Mouse (Mus musculus): ENCODE measurements around the gene Zfp445. TPM values are rescaled to one million over a fixed set of nuclear protein-coding genes. Genes with fewer than 3 reads are reported as not detected.
"Not testable (repeated sequence)": the region's sequence is repeated elsewhere in the genome, so short reads cannot be mapped to it uniquely, and the experiment has no call there.

Zfp445 gene
- total and polyA plus RNA-seq, 2 experiments from 2014 or later, result 69.4 to 155 TPM

DNA sequence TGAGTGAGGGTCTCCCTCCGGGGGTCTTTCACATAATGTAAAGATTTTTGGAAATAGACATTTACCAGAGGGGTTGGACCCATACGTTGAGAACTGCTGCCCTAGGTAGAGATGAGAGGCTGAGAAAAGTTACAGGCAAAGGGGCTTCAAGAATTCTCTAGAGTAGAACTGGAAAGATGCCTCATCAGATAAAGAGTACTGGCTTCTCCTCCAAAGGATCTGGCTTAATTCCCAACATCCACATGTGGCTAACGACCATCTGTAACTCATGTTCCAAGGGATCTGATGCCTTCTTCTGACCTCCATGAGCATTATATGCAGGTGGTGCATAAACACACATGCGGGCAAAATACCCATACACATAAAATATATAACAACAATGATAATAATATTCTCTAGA is 10.2 kb downstream of the Zfp445 start:
- Histone ChIP-seq H3K36me3 (ENCODE audit: insufficient read depth) (peaks cover 86% of the 10 kb centered on the region), H3K4me2 (ENCODE audit: low read depth) (no peak overlapping the region), H3K9ac (no peak overlapping the region), H3K9me3 (ENCODE audit: low read length) (no peaks in the 10 kb centered on the region), H3K27me3 (ENCODE audit: insufficient read depth, low read length) (no peaks in the 10 kb centered on the region), H3K4me1 (ENCODE audit: insufficient read depth) (no peaks in the 10 kb centered on the region), H3K27ac (ENCODE audit: low read depth, low read length) (no peak overlapping the region), H3K4me3 (ENCODE audit: low read depth, low read length) (no peak overlapping the region)
- 95% methylated on average over 4 of the region's 4 CpGs for WGBS
- no peak for ATAC-seq
- DNase-seq, result no peak
- no peak for TF ChIP-seq CTCF (IDR thresholded peaks at IDR 0.05; ENCODE audit: low read depth)

DNA sequence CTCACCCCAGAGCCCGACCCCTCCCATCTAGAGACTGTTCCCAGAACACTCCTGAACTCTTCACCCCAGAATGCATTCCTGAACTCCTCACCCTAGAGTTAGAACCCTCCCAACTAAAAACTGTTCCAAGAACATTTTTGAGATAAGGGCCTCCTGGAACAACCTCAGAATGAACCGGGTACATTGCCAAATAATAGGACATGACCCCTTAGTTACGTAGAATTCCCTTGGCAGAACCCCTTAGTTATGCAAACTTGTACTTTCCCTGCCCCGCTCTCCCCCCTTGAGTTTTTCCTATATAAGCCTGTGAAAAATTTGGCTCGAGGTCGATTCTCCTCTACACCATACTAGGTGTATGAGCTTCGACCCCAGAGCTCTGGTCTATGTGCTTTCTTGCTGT is 10.7 kb downstream of the Zfp445 start:
- not testable (repeated sequence) for H3K9me3 ChIP-seq (ENCODE audit: low read length); H3K4me3 ChIP-seq (ENCODE audit: low read depth, low read length); H3K27ac ChIP-seq (ENCODE audit: low read depth, low read length); H3K4me1 ChIP-seq (ENCODE audit: insufficient read depth); ATAC-seq; DNase-seq; H3K27me3 ChIP-seq (ENCODE audit: insufficient read depth, low read length); H3K4me2 ChIP-seq (ENCODE audit: low read depth); H3K9ac ChIP-seq
- peaks cover 86% of the 10 kb centered on the region for H3K36me3 ChIP-seq (ENCODE audit: insufficient read depth)
- WGBS, result 93% methylated on average over 2 of the region's 7 CpGs

DNA sequence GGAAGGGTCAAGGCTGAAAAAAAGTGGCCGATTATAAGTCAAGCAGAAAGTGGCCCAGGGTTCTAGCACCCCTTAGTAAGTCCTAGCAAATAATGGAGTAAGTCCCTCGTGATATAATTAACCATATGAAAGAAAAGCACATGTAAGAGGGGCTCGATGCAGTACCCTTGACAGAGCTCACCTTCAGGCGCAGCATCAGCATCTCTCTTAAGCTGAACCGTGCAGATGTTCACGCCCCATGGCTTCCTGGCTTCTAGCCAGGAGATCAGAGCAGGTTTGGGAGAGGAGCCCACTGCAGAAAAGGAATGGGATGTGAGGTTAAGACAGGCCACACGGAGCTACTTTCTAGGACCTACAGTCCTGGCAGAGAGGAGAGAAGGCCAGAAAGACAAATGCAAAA is 11.3 kb downstream of the Zfp445 start:
- Histone ChIP-seq H3K9me3 (ENCODE audit: low read length) (no peaks in the 10 kb centered on the region), H3K9ac (no peak overlapping the region), H3K4me1 (ENCODE audit: insufficient read depth) (no peaks in the 10 kb centered on the region), H3K4me2 (ENCODE audit: low read depth) (no peak overlapping the region), H3K4me3 (ENCODE audit: low read depth, low read length) (no peak overlapping the region), H3K27me3 (ENCODE audit: insufficient read depth, low read length) (no peaks in the 10 kb centered on the region), H3K27ac (ENCODE audit: low read depth, low read length) (no peak overlapping the region), H3K36me3 (ENCODE audit: insufficient read depth) (peaks cover 84% of the 10 kb centered on the region)
- no peak for ATAC-seq
- 86% methylated on average over 7 of the region's 7 CpGs for WGBS
- no peak for TF ChIP-seq CTCF (IDR thresholded peaks at IDR 0.05; ENCODE audit: low read depth)
- DNase-seq, result no peak

DNA sequence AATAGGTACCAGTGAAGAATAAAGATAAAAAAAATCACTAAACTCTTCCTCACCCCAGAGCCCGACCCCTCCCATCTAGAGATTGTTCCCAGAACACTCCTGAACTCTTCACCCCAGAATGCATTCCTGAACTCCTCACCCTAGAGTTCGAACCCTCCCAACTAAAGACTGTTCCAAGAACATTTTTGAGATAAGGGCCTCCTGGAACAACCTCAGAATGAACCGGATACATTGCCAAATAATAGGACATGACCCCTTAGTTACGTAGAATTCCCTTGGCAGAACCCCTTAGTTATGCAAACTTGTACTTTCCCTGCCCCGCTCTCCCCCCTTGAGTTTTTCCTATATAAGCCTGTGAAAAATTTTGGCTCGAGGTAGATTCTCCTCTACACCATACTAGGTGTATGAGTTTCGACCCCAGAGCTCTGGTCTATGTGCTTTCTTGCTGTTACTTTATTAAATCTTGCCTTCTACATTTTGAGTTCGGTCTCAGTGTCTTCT is 17.9 kb downstream of the Zfp445 start:
- H3K4me2 ChIP-seq (ENCODE audit: low read depth); DNase-seq; H3K4me1 ChIP-seq (ENCODE audit: insufficient read depth); H3K4me3 ChIP-seq (ENCODE audit: low read depth, low read length); H3K9ac ChIP-seq; H3K27me3 ChIP-seq (ENCODE audit: insufficient read depth, low read length); ATAC-seq; H3K9me3 ChIP-seq (ENCODE audit: low read length); H3K27ac ChIP-seq (ENCODE audit: low read depth, low read length): not testable (repeated sequence)
- 92% methylated on average over 7 of the region's 8 CpGs for WGBS
- peaks cover 35% of the 10 kb centered on the region for H3K36me3 ChIP-seq (ENCODE audit: insufficient read depth)

DNA sequence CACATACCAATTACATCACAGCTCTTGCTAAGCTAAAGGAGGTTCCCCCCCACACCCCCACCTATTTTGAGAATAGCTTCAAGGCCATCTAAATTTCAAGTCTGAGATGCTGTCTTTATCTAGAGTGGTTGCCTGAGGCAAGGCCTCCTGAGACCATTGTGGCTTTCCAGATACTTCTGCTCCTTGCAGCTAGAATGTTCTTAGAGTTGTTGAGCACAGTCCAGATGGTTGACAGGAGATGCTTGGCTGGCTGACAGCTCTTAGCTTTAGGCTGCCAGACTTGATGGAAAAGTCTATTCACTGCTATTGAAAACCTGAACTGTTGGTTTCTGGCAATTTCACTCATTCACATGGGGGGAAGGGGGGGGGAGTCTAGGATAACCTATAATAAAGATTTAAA is 19.6 kb downstream of the Zfp445 start:
- no peak overlapping the region for H3K9ac ChIP-seq
- H3K4me1 ChIP-seq (ENCODE audit: insufficient read depth), result no peaks in the 10 kb centered on the region
- H3K36me3 ChIP-seq (ENCODE audit: insufficient read depth), result peaks cover 19% of the 10 kb centered on the region
- H3K4me2 ChIP-seq (ENCODE audit: low read depth), result no peak overlapping the region
- no peak for TF ChIP-seq CTCF (IDR thresholded peaks at IDR 0.05; ENCODE audit: low read depth)
- H3K9me3 ChIP-seq (ENCODE audit: low read length), result no peaks in the 10 kb centered on the region
- ATAC-seq (peak; percentile 58), DNase-seq (peak; percentile 73)
- H3K4me3 ChIP-seq (ENCODE audit: low read depth, low read length), result no peak overlapping the region
- no peak overlapping the region for H3K27ac ChIP-seq (ENCODE audit: low read depth, low read length)
- no peaks in the 10 kb centered on the region for H3K27me3 ChIP-seq (ENCODE audit: insufficient read depth, low read length)

DNA sequence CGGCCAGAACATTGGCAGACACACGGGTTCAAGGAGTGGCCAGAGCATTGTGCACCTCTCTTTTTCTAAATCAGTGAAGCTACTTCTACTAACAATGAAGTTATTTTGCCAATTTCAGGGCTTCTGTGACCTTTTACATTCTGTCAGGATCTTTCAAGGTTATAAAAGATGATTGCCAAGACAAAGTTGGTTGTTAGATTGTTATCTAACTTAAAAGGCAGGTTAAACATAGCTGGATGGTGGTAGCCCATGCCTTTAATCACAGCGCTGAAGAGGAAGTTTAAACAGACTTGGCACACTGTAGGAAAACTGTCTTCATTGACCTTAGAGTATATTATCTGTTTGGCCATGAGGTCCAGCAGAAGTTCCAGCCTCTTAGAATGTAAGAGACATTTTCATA is 20.2 kb downstream of the Zfp445 start:
- no peak overlapping the region for H3K27ac ChIP-seq (ENCODE audit: low read depth, low read length)
- ATAC-seq (no peak), DNase-seq (no peak)
- no peaks in the 10 kb centered on the region for H3K27me3 ChIP-seq (ENCODE audit: insufficient read depth, low read length)
- no peaks in the 10 kb centered on the region for H3K4me1 ChIP-seq (ENCODE audit: insufficient read depth)
- no peaks in the 10 kb centered on the region for H3K9me3 ChIP-seq (ENCODE audit: low read length)
- 87% methylated on average over 3 of the region's 3 CpGs for WGBS
- TF ChIP-seq CTCF (IDR thresholded peaks at IDR 0.05; ENCODE audit: low read depth), result no peak
- no peak overlapping the region for H3K4me3 ChIP-seq (ENCODE audit: low read depth, low read length)
- peaks cover 14% of the 10 kb centered on the region for H3K36me3 ChIP-seq (ENCODE audit: insufficient read depth)
- no peak overlapping the region for H3K4me2 ChIP-seq (ENCODE audit: low read depth)
- H3K9ac ChIP-seq, result no peak overlapping the region

DNA sequence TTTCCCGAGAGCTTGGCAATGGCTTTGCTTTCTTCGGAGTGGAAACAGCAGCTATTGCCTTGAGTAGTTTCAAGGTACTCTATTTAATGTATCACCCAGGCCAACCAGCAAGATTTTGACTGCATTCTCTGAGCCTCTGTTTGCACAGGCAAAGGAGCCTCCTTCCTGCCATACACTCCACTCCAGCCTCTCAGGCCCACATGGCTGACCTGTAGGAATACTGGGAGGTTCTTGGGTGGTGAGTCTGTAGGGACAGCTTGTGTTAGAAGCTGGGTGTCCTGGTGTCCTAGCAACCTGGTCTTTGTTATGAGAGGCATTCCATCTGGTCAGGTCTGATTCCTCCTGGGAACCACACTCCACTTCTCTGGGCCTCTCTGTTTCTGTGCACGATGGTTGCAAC is 22.0 kb downstream of the Zfp445 start, which contains the start of gene Gm35549:
TSS of gene Gm35549 (minus strand) at position 276 of the 400 bp plus-strand sequence.
- Histone ChIP-seq H3K27ac (ENCODE audit: low read depth, low read length) (no peak within 1 kb of the TSS), H3K9me3 (ENCODE audit: low read length) (no peaks in the 10 kb centered on the region), H3K4me1 (ENCODE audit: insufficient read depth) (no peaks in the 10 kb centered on the region), H3K4me2 (ENCODE audit: low read depth) (no peak within 1 kb of the TSS), H3K4me3 (ENCODE audit: low read depth, low read length) (no peak within 1 kb of the TSS), H3K36me3 (ENCODE audit: insufficient read depth) (no peaks in the 10 kb centered on the region; the same call in 1 of the 2 replicates), H3K27me3 (ENCODE audit: insufficient read depth, low read length) (no peaks in the 10 kb centered on the region), H3K9ac (no peak within 1 kb of the TSS)
- ATAC-seq, result no peak
- TF ChIP-seq CTCF (IDR thresholded peaks at IDR 0.05; ENCODE audit: low read depth), result no peak
- no peak for DNase-seq
- 88% methylated on average over 3 of the region's 3 CpGs for WGBS

DNA sequence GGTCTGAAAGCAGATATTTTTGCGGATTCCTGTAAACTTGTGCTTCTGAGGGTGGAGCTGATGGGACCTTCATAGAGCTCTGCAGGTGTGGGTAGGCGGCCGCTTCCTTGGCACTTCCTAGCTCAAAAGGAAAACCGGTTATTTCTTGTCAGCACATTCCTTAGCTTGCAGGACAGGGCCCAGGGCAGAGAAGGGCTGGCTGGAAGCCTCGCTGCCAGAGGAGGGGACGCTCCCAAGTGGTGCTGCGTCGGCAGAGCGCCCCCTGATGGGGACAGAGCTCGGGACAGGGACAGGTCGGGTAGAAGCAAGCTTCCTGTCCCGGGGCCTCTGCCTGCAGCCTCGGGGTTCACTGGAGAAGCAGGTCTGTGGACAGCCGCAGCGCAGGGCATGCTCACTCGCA is 28.1 kb downstream of the Zfp445 start:
- DNase-seq, result peak; percentile 14
- no peak for ATAC-seq

More for the DNA sequence above, 28.1 kb downstream of the Zfp445 start:
- no peaks in the 10 kb centered on the region for H3K9me3 ChIP-seq (ENCODE audit: low read length)
- no peaks in the 10 kb centered on the region for H3K27me3 ChIP-seq (ENCODE audit: insufficient read depth, low read length)
- 0 out of 2 replicates have a peak, but pooled peaks cover 6% of the 10 kb centered on the region for H3K36me3 ChIP-seq (ENCODE audit: insufficient read depth)
- H3K4me1 ChIP-seq (ENCODE audit: insufficient read depth), result no peaks in the 10 kb centered on the region
- H3K27ac ChIP-seq (ENCODE audit: low read depth, low read length), result no peak overlapping the region
- TF ChIP-seq CTCF (IDR thresholded peaks at IDR 0.05; ENCODE audit: low read depth), result no peak
- H3K9ac ChIP-seq, result no peak overlapping the region
- no peak overlapping the region for H3K4me3 ChIP-seq (ENCODE audit: low read depth, low read length)
- H3K4me2 ChIP-seq (ENCODE audit: low read depth), result no peak overlapping the region
- WGBS, result 31% methylated on average over 16 of the region's 16 CpGs
